Mouse (Mus musculus): ENCODE measurements around the gene Ankdd1b.

Gene Ankdd1b

GRCm38 (mm10) chr13:96470957-96471356 is at the start of gene Ankdd1b:
Gene Ankdd1b, minus strand, starts transcription at chr13:96471198.
- no peak for DNase-seq

- DNase-seq, result no peak
Observed at GRCm38 (mm10) chr13:96517335-96517734, 46.3 kb upstream of the Ankdd1b start.

- DNase-seq, result no peak
Observed at GRCm38 (mm10) chr13:96516249-96516648, 45.3 kb upstream of the Ankdd1b start.

GRCm38 (mm10) chr13:96514154-96514942 is 43.4 kb upstream of the Ankdd1b start:
- DNase-seq, result no peak

- no peak for DNase-seq
Observed at GRCm38 (mm10) chr13:96511893-96512292, 40.9 kb upstream of the Ankdd1b start.

- no peak for DNase-seq
Observed at GRCm38 (mm10) chr13:96511262-96511661, 40.3 kb upstream of the Ankdd1b start.

- DNase-seq, result no peak
Observed at GRCm38 (mm10) chr13:96510635-96511034, 39.6 kb upstream of the Ankdd1b start.

- no peak for DNase-seq
Observed at GRCm38 (mm10) chr13:96507541-96507940, 36.5 kb upstream of the Ankdd1b start.

GRCm38 (mm10) chr13:96506313-96506712 is 35.3 kb upstream of the Ankdd1b start:
- no peak for DNase-seq

- no peak for DNase-seq
Observed at GRCm38 (mm10) chr13:96505661-96506060, 34.7 kb upstream of the Ankdd1b start.

GRCm38 (mm10) chr13:96499891-96500290 is 28.9 kb upstream of the Ankdd1b start:
- DNase-seq, result no peak

GRCm38 (mm10) chr13:96496630-96497029 is 25.6 kb upstream of the Ankdd1b start:
- DNase-seq, result no peak

GRCm38 (mm10) chr13:96490433-96490832 is 19.4 kb upstream of the Ankdd1b start, which contains the start of gene Gm17622:
Gene Gm17622, plus strand, starts transcription at chr13:96490733.
- no peak for DNase-seq

- no peak for DNase-seq
Observed at GRCm38 (mm10) chr13:96487968-96488367, 17.0 kb upstream of the Ankdd1b start.

GRCm38 (mm10) chr13:96487230-96487629 is 16.2 kb upstream of the Ankdd1b start:
- no peak for DNase-seq

GRCm38 (mm10) chr13:96478991-96479390 is 8.0 kb upstream of the Ankdd1b start:
- DNase-seq, result no peak

GRCm38 (mm10) chr13:96477226-96477625 is 6.2 kb upstream of the Ankdd1b start:
- DNase-seq, result no peak

- DNase-seq, result no peak
Observed at GRCm38 (mm10) chr13:96470556-96470955, 442 bp downstream of the Ankdd1b start.

GRCm38 (mm10) chr13:96468678-96469077 is 2.3 kb downstream of the Ankdd1b start:
- DNase-seq, result no peak

- DNase-seq, result no peak
Observed at GRCm38 (mm10) chr13:96465315-96465714, 5.7 kb downstream of the Ankdd1b start.

GRCm38 (mm10) chr13:96462644-96463043 is 8.4 kb downstream of the Ankdd1b start:
- no peak for DNase-seq

GRCm38 (mm10) chr13:96458606-96459005 is 12.4 kb downstream of the Ankdd1b start:
- DNase-seq, result no peak

GRCm38 (mm10) chr13:96458018-96458417 is 13.0 kb downstream of the Ankdd1b start:
- DNase-seq, result no peak

GRCm38 (mm10) chr13:96457566-96457965 is 13.4 kb downstream of the Ankdd1b start:
- no peak for DNase-seq

- no peak for DNase-seq
Observed at GRCm38 (mm10) chr13:96454288-96454687, 16.7 kb downstream of the Ankdd1b start.
